Mouse (Mus musculus): ENCODE results near the gene Zbed5. TPM values are rescaled to one million over a fixed set of nuclear protein-coding genes. Genes with fewer than 3 reads are reported as not detected.
A peak's percentile ranks its signal among the peaks of the same experiment; 100 is the strongest.
"Not testable (repeated sequence)": the region's sequence is repeated elsewhere in the genome, so short reads cannot be mapped to it uniquely, and the experiment has no call there.

The Zbed5 gene
- 1.4 and 1.7 TPM in 2 replicates for total RNA-seq (2017)

DNA sequence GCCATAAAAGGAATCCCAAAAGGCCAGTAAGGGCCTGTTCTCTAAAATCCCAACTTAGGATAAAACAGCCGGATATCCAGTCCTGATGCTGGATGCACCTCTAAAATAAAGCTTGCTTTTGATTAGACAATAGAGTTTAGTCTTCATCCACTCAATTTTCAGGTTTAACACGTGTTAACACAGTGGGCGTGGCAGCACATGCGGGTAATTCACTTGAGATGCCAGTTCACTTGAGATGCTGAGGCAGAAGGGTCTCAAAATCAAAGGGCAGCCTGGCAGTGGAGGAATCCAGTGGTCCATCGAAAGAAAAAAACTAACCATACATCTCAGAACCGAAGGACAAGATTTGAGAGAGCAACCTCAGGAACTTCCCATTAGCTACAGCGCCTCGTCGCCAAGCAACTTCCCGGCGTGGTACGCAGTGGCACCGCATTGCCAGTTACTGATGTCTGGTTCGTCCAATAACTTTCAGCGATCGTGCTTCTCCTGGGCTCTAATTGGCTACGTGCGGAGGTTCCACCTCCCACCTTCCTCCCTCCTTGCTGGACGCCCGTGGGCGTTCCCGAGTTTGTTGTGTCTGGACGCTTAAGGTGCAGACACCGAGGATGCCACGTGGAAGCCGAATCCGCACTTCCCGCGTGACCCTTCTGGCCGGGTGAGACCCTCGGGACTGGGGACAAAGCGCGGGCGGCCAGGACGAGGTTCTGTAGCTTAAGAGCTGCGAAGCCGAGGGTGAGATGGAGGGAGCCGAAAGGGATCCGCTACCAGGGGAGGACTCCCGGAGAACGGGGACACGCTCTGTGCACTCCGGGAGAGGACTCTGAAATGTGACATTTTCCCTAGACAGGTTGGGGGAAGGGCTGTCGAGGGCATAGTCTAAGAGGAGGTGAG is at the start of gene Zbed5:
Zbed5 (plus strand) TSS at position 526 of the 891 bp plus-strand sequence.
- ATAC-seq (ENCODE audit: extremely low read depth, insufficient number of reproducible peaks, low FRiP score, poor library complexity, severe bottlenecking) = peak; percentile 100

DNA sequence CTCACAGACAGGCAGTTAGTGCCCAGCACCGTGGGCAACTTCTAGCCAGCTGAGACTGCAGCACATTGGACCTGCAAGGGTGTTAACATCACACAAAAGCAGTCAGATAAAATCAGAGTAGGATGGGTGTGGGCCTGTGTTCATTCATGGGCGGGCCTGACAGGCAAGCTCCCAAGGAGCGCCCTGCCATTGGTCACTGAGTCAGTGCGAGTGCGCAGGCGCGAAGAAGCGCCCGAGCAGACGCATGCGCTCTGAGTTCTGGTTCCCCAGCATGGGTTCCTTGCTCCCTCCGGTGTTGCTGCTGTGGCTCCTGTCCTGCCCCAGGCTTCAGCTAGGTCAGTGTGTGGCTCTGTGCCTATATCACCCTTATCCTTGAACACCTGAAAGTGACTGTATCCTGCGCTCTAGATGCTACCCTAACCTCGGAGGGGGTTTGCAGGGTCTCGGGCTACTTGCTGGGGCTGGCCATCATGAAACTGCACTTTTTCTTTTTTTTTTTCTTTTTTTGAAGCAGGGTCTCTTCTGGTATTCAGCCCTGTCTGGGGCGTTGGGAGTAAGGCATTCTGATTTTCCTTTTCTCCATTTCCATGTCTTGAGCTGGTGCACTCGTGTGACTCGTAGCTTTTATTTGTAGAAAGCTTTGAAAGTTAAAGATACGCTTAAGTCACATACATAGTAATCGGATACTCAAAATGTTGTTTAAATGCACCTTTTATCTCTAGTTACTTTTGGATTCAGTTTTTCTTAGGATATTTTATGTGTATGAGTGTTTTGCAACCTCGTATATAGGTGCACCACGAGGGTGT is 48.6 kb upstream of the Zbed5 start, which contains the start of gene Sumf2:
Sumf2 (plus strand) TSS at position 235 of the 806 bp plus-strand sequence.
- ATAC-seq (ENCODE audit: extremely low read depth, insufficient number of reproducible peaks, low FRiP score, poor library complexity, severe bottlenecking) = peak; percentile 96

DNA sequence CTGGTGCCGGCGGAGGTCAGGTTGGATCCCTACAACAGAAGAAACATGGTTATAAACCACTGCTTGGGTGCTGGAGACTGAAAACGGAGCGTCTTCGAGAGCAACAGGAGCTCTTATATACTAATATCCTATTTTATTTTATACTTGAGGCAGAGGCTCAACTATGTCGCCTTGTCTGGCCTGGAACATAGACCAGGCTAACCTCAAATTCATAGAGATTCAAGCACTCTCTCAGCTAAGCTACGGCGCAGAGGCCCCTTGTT is 48.0 kb upstream of the Zbed5 start:
- ATAC-seq (ENCODE audit: extremely low read depth, insufficient number of reproducible peaks, low FRiP score, poor library complexity, severe bottlenecking) = no peak

DNA sequence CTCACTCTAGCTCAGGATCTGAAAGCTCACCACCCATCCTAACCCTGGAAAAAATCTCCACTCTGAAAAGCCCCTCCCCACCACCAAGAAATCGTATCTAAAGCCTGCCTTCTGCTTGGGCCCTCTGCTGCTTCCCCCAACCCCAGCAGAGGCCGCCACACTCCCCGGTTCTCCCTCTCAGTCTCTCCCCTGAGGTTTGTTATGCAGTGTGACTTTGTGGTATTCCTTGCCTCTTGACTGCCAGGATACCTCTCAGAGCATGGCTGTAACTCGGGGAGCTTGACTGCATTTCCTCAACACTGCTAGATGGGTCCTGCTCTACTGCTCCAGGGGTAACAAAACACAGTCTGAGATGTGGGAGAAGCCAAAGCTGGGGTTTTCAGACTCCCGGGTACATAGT is 40.4 kb upstream of the Zbed5 start:
- ATAC-seq (ENCODE audit: extremely low read depth, insufficient number of reproducible peaks, low FRiP score, poor library complexity, severe bottlenecking) = no peak

DNA sequence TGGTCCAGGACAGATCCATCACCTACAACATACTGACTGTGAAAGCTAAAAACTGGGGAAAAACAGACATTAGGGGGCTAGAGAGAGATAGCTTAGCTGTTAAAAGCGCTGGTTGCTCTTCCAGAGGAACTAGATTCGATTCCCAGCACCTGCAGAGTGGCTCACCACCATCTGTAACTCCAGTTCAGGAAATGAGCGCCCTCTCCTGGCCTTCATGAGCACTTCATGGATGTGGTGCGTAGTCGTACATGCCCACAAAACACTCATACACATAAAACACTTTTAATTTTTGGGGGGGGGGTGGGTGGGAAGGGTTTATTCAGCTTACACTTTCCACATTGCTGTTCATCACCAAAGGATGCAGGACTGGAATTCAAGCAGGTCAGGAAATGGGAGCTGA is 39.1 kb upstream of the Zbed5 start:
- ATAC-seq (ENCODE audit: extremely low read depth, insufficient number of reproducible peaks, low FRiP score, poor library complexity, severe bottlenecking) = no peak

DNA sequence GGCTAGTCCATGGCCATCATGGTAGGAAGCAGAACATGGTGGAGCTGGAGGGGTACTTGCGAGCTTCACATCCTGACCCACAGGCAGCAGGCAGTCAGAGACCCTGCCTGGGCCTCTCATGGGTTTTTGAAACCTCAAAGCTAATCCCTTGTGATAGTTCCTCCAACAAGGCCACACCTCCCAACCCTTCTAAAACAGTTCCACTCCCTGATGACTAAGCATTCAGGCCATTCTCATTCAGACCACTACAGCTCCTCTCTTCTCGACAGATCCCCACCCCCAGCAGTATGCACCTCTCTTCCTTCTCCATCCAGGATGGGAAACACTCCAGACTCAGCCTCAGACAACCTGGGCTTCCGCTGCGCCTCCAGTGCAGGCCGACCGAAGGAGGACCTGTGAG is 33.2 kb upstream of the Zbed5 start:
- no peak for ATAC-seq (ENCODE audit: extremely low read depth, insufficient number of reproducible peaks, low FRiP score, poor library complexity, severe bottlenecking)

DNA sequence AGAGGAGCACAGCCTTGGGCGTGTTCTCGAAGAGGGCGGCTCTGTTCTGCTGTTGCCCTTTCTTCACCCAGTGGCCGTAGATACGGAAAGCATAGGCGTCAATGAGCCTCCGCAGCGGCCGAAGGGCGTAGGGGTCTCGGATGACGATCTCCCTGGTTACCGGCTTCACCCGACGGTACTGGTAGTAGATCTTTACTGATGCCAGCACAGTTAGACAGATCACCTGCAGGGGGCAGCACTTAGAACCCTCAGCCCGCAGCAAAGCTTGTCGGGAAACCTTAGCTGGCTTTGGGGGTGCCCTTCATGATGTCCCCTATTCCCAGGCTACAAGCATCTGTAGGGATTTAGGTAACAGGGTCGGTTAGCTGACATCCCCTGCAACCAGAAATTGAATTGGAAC is 31.1 kb upstream of the Zbed5 start:
- ATAC-seq (ENCODE audit: extremely low read depth, insufficient number of reproducible peaks, low FRiP score, poor library complexity, severe bottlenecking) = no peak

DNA sequence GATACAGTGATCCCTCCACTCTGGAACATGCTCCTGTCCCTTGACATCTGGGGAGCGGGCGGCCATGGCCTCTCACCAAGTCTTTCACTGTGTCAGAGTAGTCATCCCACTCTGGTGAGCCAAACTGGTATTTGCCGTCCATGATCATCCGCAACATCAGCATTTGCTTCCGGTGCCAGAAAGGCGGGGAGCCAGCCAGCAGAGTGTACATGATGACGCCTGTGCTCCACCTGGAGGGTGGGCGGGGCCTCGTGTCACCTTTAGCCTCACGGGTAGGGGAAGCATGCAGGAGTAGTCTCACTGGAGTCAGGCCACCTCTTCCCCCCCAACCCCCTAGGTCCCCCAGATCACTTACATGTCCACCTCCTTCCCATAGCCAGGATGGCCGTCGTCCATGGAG is 29.7 kb upstream of the Zbed5 start:
- ATAC-seq (ENCODE audit: extremely low read depth, insufficient number of reproducible peaks, low FRiP score, poor library complexity, severe bottlenecking) = no peak

DNA sequence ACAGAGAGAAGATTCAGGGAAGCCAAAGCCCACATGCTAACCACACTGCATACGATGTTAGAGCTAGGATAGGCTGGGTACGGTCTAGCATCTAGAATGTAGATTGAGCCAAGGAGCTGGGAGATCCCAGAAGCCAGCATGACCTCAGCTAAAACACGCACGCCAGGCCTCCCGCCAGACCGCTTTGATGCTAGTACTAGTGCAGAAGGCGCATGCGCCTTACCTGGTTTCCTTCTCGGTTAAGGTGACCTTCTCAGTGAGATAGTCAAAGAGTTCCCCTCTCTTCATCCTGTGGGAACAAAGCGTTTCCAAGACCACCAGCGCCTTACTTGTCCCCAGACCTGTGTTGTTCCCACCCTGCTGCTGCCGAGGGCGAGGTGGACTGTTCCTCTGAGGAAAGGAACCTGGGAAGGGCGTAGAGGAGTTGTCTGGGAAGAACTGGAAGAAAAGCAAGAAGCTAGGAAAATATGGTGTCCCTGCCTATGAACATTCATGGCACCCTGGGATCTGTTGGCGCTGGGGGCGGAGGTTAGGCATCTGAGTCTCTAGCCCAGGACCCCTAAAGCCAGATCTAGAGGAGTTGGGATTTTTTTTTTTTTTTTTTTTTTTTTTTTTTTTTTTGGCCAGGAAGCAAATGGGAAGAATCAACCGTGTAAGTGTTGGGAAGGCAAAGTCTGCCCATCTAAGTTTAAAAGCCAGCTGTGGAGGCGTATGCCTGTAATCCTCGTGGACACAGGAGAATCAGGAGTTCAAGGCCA is 26.1 kb upstream of the Zbed5 start:
- no peak for ATAC-seq (ENCODE audit: extremely low read depth, insufficient number of reproducible peaks, low FRiP score, poor library complexity, severe bottlenecking)

DNA sequence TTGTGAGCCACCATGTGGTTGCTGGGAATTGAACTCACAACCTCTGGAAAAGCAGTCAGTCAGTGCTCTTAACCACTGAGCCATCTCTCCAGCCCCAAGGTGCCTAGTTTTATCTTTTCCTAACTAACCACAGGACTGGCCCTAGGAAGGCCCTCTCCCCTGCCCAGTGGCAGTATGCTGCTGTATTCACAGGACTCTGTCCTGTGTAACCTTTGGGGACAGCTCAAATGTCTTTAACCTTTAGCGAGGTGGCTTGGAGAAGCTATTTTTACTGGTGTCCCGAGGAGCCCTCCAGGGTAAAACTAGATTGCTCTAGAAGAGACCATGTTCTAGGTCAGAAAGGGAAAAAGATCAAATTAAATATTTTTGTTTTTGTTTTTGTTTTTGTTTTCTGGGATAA is 24.3 kb upstream of the Zbed5 start:
- ATAC-seq (ENCODE audit: extremely low read depth, insufficient number of reproducible peaks, low FRiP score, poor library complexity, severe bottlenecking) = no peak

DNA sequence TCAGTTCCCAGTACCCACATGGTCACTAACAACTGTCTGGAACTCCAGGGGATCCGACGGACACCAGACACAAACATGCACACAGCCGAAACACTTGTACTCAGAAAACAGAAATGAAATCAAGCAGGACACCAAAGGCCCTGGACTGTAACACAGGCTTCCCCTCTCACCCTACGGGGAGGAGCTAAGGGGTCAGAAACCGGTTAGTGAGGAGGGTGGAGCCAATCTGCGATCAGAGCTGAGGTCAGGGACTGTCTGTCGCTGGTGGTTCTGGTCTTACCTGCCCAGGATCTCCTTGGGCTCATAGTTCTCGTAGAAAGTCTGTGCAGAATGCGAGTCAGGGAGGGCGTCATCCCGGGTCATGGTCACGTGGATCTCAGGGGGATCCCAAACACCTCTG is 21.6 kb upstream of the Zbed5 start:
- no peak for ATAC-seq (ENCODE audit: extremely low read depth, insufficient number of reproducible peaks, low FRiP score, poor library complexity, severe bottlenecking)

DNA sequence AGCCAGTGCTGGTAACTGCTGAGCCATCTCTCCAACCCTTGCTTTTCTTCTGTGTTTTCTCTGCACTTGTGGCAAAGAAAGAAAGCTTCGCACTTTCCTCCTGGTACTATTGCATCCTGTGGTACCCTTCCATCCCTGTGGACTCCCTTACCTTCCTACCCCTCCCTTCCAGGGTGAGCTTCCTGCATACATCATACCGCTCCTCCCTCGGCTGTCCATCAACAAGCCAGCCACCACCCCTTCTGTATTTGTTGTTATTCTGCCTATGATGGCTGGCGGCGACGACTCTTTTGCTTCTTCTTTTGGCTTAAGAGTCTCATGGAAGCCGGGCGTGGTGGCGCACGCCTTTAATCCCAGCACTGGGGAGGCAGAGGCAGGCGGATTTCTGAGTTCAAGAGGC is 20.4 kb upstream of the Zbed5 start:
- no peak for ATAC-seq (ENCODE audit: extremely low read depth, insufficient number of reproducible peaks, low FRiP score, poor library complexity, severe bottlenecking)

DNA sequence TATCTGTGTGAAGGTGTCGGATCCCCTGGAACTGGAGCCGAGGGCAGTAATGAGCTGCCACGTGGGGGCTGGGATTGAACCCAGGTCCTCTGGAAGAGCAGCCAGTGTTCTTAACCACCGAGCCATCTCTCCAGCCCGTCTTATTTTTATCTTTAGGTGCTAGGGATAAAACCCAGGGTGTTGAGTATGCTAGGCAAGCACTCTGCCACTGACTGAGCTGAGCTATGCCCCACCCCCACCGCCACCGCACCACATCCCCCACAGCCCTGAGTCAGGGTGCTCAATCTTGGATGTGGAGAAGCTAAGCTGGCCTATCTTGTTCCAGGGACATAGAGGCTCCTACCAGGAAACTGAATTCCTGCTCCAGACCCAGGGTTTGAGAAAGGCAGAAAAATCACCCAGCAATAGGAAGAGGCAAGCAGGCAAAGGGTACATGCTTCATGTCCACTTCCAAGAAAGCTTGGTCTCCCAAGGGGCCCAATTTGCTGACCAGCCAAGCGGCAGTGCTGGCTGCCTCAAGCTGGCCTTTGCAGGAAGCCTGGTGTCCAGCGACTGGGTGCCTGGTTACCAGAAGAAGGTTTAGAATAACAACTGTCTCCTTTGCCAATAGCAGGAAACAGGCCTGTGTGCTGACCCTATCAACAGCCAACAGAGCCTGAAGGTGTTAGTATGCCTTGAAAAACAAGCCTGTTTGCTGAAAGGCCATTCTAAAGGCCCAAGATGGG is 17.6 kb upstream of the Zbed5 start:
- no peak for ATAC-seq (ENCODE audit: extremely low read depth, insufficient number of reproducible peaks, low FRiP score, poor library complexity, severe bottlenecking)

DNA sequence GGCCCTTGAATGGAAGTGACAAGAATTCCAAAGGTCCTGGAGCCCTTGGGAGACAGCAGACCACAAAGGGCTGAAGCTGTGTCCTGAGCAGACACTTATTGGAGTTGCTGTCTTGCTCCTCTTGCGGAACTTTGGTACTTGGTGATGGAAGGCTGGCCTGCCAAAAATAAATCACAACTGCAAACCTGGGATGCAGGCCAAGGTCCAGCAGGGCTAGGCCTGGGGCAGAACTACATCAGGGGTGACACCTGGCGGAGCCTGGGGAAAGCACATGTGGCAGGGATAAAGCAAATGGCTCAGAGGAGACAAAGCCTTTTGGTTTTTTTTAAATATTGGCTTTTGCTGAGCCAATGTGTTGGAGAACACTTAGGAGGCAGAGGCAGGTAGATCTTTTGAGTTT is 16.6 kb upstream of the Zbed5 start:
- no peak for ATAC-seq (ENCODE audit: extremely low read depth, insufficient number of reproducible peaks, low FRiP score, poor library complexity, severe bottlenecking)

DNA sequence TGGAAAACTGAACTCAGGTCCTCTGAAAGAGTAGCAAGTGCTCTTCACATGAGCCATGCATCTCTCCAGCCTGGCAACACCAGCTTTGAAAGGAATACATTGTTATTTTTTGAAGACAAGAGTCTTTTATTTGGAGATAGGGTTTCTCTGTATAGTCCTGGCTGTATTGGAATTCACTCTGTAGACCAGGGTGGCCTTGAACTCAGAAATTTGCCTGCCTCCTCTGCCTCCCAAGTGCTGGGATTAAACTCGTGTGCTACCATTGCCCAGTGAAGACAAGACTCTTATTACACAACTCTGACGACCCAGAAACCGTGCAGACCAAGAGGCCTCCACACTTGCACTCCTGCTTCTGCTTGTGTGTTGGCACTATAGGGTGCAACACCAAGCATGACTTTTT is 15.6 kb upstream of the Zbed5 start:
- ATAC-seq (ENCODE audit: extremely low read depth, insufficient number of reproducible peaks, low FRiP score, poor library complexity, severe bottlenecking) = no peak

DNA sequence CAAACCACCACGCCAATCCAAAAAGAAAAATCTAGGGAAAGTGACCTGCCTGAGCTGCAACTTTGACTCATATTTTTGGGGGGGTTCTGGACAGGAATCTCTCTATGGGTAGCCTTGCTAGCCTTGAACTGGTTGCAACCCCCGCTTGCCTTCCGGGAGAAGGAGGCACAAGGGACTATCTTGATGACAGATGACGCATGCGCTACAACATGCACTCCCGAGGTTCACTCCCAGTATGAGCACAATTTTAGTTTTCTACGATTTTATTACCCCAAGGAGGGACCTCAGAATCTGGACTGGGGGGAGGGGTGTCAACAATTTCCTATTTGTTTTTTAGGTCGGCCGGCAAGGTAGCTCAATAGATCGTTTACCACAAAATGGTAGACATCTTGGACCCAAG is 9.3 kb upstream of the Zbed5 start:
- ATAC-seq (ENCODE audit: extremely low read depth, insufficient number of reproducible peaks, low FRiP score, poor library complexity, severe bottlenecking) = no peak

DNA sequence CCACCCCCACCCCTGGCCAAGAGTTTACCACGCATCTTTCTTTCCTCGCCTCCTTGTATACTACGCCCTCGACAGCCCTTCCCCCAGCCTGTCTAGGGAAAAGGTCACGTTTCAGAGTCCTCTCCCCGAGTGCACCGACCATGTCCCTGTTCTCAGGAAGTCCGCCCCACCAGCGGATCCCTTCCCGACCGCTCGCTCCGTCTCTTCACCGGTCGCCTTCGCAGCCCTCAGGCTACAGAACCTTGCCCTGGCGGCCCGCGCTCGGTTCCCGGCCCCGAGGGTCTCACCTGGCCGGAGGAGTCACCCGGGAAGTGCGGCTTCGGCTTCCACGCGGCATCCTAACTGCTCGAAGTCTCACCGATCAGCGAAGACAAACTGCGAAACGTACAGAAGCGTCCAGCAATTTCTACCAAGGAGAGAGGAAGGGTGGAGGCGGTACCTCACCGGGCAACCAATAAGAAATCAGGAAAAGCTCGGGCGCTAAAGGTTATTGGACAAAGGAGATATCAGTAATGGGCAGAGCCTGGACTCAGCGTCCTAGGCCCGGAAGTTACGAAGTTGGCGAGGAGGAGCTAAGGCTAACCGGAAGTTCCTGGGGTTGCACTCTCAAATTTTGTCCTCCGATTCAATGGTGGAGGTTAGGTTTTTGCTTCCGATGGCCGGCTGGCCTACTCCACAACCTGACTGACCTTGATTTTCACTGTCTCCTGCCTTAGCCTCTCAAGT is 8.4 kb upstream of the Zbed5 start, which contains the start of gene Chchd2:
Chchd2 (minus strand) TSS at position 560 of the 726 bp plus-strand sequence.
- ATAC-seq (ENCODE audit: extremely low read depth, insufficient number of reproducible peaks, low FRiP score, poor library complexity, severe bottlenecking) = peak; percentile 97

DNA sequence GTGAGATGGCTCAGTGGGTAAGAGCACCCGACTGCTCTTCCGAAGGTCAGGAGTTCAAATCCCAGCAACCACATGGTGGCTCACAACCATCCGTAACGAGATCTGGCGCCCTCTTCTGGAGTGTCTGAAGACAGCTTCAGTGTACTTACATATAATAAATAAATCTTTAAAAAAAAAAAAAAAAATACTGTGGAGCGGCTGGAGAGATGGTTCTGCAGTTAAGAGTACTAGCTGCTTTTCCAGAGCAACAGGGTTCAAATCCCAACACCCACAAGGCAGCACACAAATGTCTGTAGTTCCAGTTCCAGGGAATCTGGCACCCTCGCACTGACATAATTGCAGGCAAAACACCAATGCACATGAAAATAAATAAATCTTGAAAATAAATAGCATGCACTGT is 5.1 kb upstream of the Zbed5 start:
- not testable (repeated sequence) for ATAC-seq (ENCODE audit: extremely low read depth, insufficient number of reproducible peaks, low FRiP score, poor library complexity, severe bottlenecking)
